Comparison of ENCODE assay signal across 28 mouse cellular contexts in genomic region chr9:119318891-119319290, GRCm38 (mm10). TPM values are rescaled to one million over a fixed set of nuclear protein-coding genes. Genes with fewer than 3 reads are reported as not detected.
DNase-seq lines count a peak whose midpoint lies in the region; ATAC-seq and TF ChIP-seq lines count a peak whose summit lies in the region.
"Had no signal": no experiment of that assay in that cellular context is flagged by ENCODE, and none has a peak within 500 bp of the region (broad histone marks: within the 10 kb centered on the region; RNA-seq: fewer than 3 reads in every experiment).

No protein-coding gene starts in this region.

- H3K27ac ChIP-seq in embryonic fibroblast, embryonic 13.5 days (ENCODE audit: insufficient read depth, low read length): peak overlapping the region; percentile 92
- no peak overlapping the region for H3K27ac ChIP-seq in hindbrain, embryonic 13.5 days
- no peak overlapping the region for H3K27ac ChIP-seq in layer of hippocampus, adult 2 months

- no peak for ATAC-seq in hindbrain, embryonic 13.5 days (ENCODE audit: low FRiP score)
- ATAC-seq: activated CD4-positive, CD25-positive, alpha-beta regulatory T cell, adult 4 months; CD4-positive, CD25-positive, alpha-beta regulatory T cell, adult 4 months; Patski had no signal

- H3K79me2 ChIP-seq in myocyte (ENCODE audit: control insufficient read depth, insufficient read depth): peaks cover 72% of the 10 kb centered on the region

- H3ac ChIP-seq in myocyte (ENCODE audit: control insufficient read depth, insufficient read length): no peak overlapping the region

- H3K9ac ChIP-seq in hindbrain, embryonic 13.5 days: no peak overlapping the region

- no peaks in the 10 kb centered on the region for H3K36me3 ChIP-seq in myocyte (ENCODE audit: control insufficient read depth, insufficient read depth)
- no peaks in the 10 kb centered on the region for H3K36me3 ChIP-seq in hindbrain, embryonic 13.5 days

- DNase-seq in 3T3-L1 (ENCODE audit: low read depth, low spot score): peak; percentile 67
- peak; percentile 51 for DNase-seq in NIH3T3 (ENCODE audit: low read depth)
- DNase-seq in cerebellum, postnatal 4 days (ENCODE audit: low spot score in 2 of 2): no peak
- DNase-seq in layer of hippocampus, adult 2 months (ENCODE audit: low spot score in 2 of 2): no peak
- no peak for DNase-seq in gastrocnemius, postnatal 4 days (ENCODE audit: low spot score in 2 of 2)
- DNase-seq: adrenal gland, adult 2 months; adrenal gland, adult 8-10 months; adrenal gland, postnatal 10 days; adrenal gland, postnatal 14 days; adrenal gland, postnatal 25 days; adrenal gland, postnatal 36 days; B cell, adult 2 months; cerebellum, adult 11 months; cerebellum, adult 11-12 months; cerebellum, adult 18-20 months; cerebellum, adult 2 months had no signal

- WGBS in hindbrain, embryonic 13.5 days: 96% methylated on average over 1 of the region's 1 CpGs

- no peaks in the 10 kb centered on the region for H3K9me3 ChIP-seq in hindbrain, embryonic 13.5 days
- H3K9me3 ChIP-seq: G1E had no signal

- H3K4me3 ChIP-seq in embryonic fibroblast, embryonic 13.5 days (ENCODE audit: insufficient read depth, low read length): no peak overlapping the region
- no peak overlapping the region for H3K4me3 ChIP-seq in myocyte
- no peak overlapping the region for H3K4me3 ChIP-seq in hindbrain, embryonic 13.5 days
- H3K4me3 ChIP-seq in layer of hippocampus, adult 2 months: no peak overlapping the region

- peak overlapping the region; percentile 29 for H3K4me2 ChIP-seq in myocyte (ENCODE audit: low read depth)
- H3K4me2 ChIP-seq in hindbrain, embryonic 13.5 days: no peak overlapping the region

- peaks cover 14% of the 10 kb centered on the region for H3K4me1 ChIP-seq in embryonic fibroblast, embryonic 13.5 days (ENCODE audit: control insufficient read depth, insufficient read depth, low read length)
- peaks cover 27% of the 10 kb centered on the region for H3K4me1 ChIP-seq in hindbrain, embryonic 13.5 days (replicated peaks)

- TF ChIP-seq CTCF in embryonic fibroblast, embryonic 13.5 days (IDR thresholded peaks at IDR 0.05; ENCODE audit: borderline replicate concordance, insufficient read depth, low read length): no peak
- no peak for TF ChIP-seq CTCF in layer of hippocampus, adult 2 months (conservative IDR thresholded peaks at IDR 0.05)

- no peak for TF ChIP-seq POLR2A in embryonic fibroblast, embryonic 13.5 days (IDR thresholded peaks at IDR 0.05; ENCODE audit: low read depth, low read length)
- no peak for TF ChIP-seq POLR2A in myocyte (IDR thresholded peaks at IDR 0.05; ENCODE audit: insufficient read length, low read depth)

- H3K27me3 ChIP-seq in myocyte (ENCODE audit: control insufficient read depth, insufficient read depth, insufficient read length): no peaks in the 10 kb centered on the region
- no peaks in the 10 kb centered on the region for H3K27me3 ChIP-seq in hindbrain, embryonic 13.5 days
- H3K27me3 ChIP-seq: CH12.LX, Patski had no signal

TF ChIP-seq in myocyte, 11 proteins besides CTCF, POLR2A, EP300 and RAD21:
- TF ChIP-seq POLR2AphosphoS2 (IDR thresholded peaks at IDR 0.05; ENCODE audit: insufficient read length, low read depth): no peak
- TF ChIP-seq TCF3 (IDR thresholded peaks at IDR 0.05; ENCODE audit: insufficient read length, low read depth): no peak
- no peak for TF ChIP-seq CEBPB (IDR thresholded peaks at IDR 0.05; ENCODE audit: insufficient read depth, poor library complexity, severe bottlenecking)
- TF ChIP-seq REST (IDR thresholded peaks at IDR 0.05; ENCODE audit: insufficient read depth, insufficient read length): no peak
- TF ChIP-seq SRF (IDR thresholded peaks at IDR 0.05; ENCODE audit: control insufficient read depth, insufficient read length, low read depth): no peak
- TF ChIP-seq MYOG (IDR thresholded peaks at IDR 0.05; ENCODE audit: control insufficient read depth in 1 of 3, insufficient read depth in 1 of 3, insufficient read length in 2 of 3, low read depth in 2 of 3): no peak
- no peak for TF ChIP-seq TCF12 (IDR thresholded peaks at IDR 0.05; ENCODE audit: insufficient read depth, poor library complexity, severe bottlenecking)

RNA-seq across cellular contexts. Expression of gene Oxsr1, which starts 3.3 kb away (rescaled TPM):
- polyA plus RNA-seq in embryonic fibroblast, embryonic 13.5 days (2011; ENCODE audit: insufficient read length, low read depth, missing spikeins): 53.8 and 56.0 TPM in 2 replicates
- 13.5 TPM for polyA plus RNA-seq in myocyte (2012; fragmentation: generic; extraction: Trizol)
- 11.8 and 13.0 TPM in 2 replicates for polyA plus RNA-seq in hindbrain, embryonic 13.5 days (2015; fragmentation: Nextera tagmentation; extraction: Ambion mirVana)
- 10 to 100 TPM; 30.2 to 31.2 TPM for total RNA-seq in layer of hippocampus, adult 2 months (2021)
- total RNA-seq in gastrocnemius, postnatal 4 days (2021): 10 to 100 TPM; 36.0 to 39.1 TPM

RNA-seq across cellular contexts. Expression of gene Acaa1a, which starts 20.6 kb away (rescaled TPM):
- polyA plus RNA-seq in embryonic fibroblast, embryonic 13.5 days (2011; ENCODE audit: insufficient read length, low read depth, missing spikeins): 41.4 and 42.4 TPM in 2 replicates
- 61.7 TPM for polyA plus RNA-seq in myocyte (2012; fragmentation: generic; extraction: Trizol)
- polyA plus RNA-seq in hindbrain, embryonic 13.5 days (2015; fragmentation: Nextera tagmentation; extraction: Ambion mirVana): 106 and 110 TPM in 2 replicates
- 10 to 100 TPM; 77.9 to 83.1 TPM for total RNA-seq in layer of hippocampus, adult 2 months (2021)
- total RNA-seq in gastrocnemius, postnatal 4 days (2021): 10 to 100 TPM; 52.9 to 58.1 TPM

RNA-seq across cellular contexts. Expression of gene Myd88, which starts 22.3 kb away (rescaled TPM):
- polyA plus RNA-seq in embryonic fibroblast, embryonic 13.5 days (2011; ENCODE audit: insufficient read length, low read depth, missing spikeins): 25.8 and 27.7 TPM in 2 replicates
- polyA plus RNA-seq in myocyte (2012; fragmentation: generic; extraction: Trizol): 16.0 TPM
- polyA plus RNA-seq in hindbrain, embryonic 13.5 days (2015; fragmentation: Nextera tagmentation; extraction: Ambion mirVana): 6.1 and 6.2 TPM in 2 replicates
- total RNA-seq in layer of hippocampus, adult 2 months (2021): 1 to 10 TPM; 5.4 to 5.7 TPM
- 10 to 100 TPM; 13.1 to 14.4 TPM for total RNA-seq in gastrocnemius, postnatal 4 days (2021)

RNA-seq across cellular contexts. Expression of gene Xylb, which starts 38.3 kb away (rescaled TPM):
- polyA plus RNA-seq in embryonic fibroblast, embryonic 13.5 days (2011; ENCODE audit: insufficient read length, low read depth, missing spikeins): 4.1 and 4.5 TPM in 2 replicates
- polyA plus RNA-seq in myocyte (2012; fragmentation: generic; extraction: Trizol): 1.7 TPM
- polyA plus RNA-seq in hindbrain, embryonic 13.5 days (2015; fragmentation: Nextera tagmentation; extraction: Ambion mirVana): 2.4 and 2.5 TPM in 2 replicates
- 1 to 10 TPM; 4.9 to 5.1 TPM for total RNA-seq in layer of hippocampus, adult 2 months (2021)
- total RNA-seq in gastrocnemius, postnatal 4 days (2021): 1 to 10 TPM; 1.8 to 2.1 TPM

RNA-seq across cellular contexts. Expression of gene Slc22a14, which starts 46.5 kb away (rescaled TPM):
- polyA plus RNA-seq in embryonic fibroblast, embryonic 13.5 days (2011; ENCODE audit: insufficient read length, low read depth, missing spikeins): not detected in 2 replicates
- not detected for polyA plus RNA-seq in myocyte (2012; fragmentation: generic; extraction: Trizol)
- polyA plus RNA-seq in hindbrain, embryonic 13.5 days (2015; fragmentation: Nextera tagmentation; extraction: Ambion mirVana): not detected in 2 replicates
- total RNA-seq in layer of hippocampus, adult 2 months (2021): not detected
- not detected for total RNA-seq in gastrocnemius, postnatal 4 days (2021)
- total RNA-seq: adrenal gland, adult 18-20 months; adrenal gland, adult 8-10 months; adrenal gland, postnatal 14 days; adrenal gland, postnatal 25 days; adrenal gland, postnatal 36 days; adrenal gland, postnatal 4 days; CH12.LX; G1E; MEL had no signal
- polyA plus RNA-seq: activated CD4-positive, CD25-positive, alpha-beta regulatory T cell, adult 4 months; adrenal gland, adult 2 months; C2C12; CD4-positive, CD25-positive, alpha-beta regulatory T cell, adult 4 months; cerebellum, adult 2 months; G1E had no signal

Comparison
In these comparisons a context has a peak if more than half of its experiments do, and no peak if none do; other contexts are left out.
1. DNase-seq: peak in 3T3-L1 (single experiment) and NIH3T3 (single experiment); none in cerebellum, postnatal 4 days (0 of 2), layer of hippocampus, adult 2 months (0 of 2) and gastrocnemius, postnatal 4 days (0 of 2).